Mouse (Mus musculus) spleen, adult 12 weeks (tissue): ENCODE results near the gene Plxna2.

Experiments used
- DNase-seq: peaks from one replicate; pipeline ENCODE4 v3.0.0; 2022; ENCODE audit warnings: low spot score

Plxna2 gene

GRCm38 (mm10) chr1:194617918-194618317, at the start of gene Plxna2:
Gene Plxna2 (plus strand): TSS chr1:194618218.
- DNase-seq: no peak

GRCm38 (mm10) chr1:194573870-194574269, 44.1 kb upstream of the Plxna2 start:
- DNase-seq: no peak

GRCm38 (mm10) chr1:194578270-194578669, 39.7 kb upstream of the Plxna2 start:
- DNase-seq: no peak

GRCm38 (mm10) chr1:194580539-194580938, 37.5 kb upstream of the Plxna2 start:
- DNase-seq: no peak

- DNase-seq: no peak
Measured at GRCm38 (mm10) chr1:194586670-194587069, 31.3 kb upstream of the Plxna2 start.

- DNase-seq: no peak
Measured at GRCm38 (mm10) chr1:194587532-194587931, 30.5 kb upstream of the Plxna2 start.

GRCm38 (mm10) chr1:194587956-194588668, 29.9 kb upstream of the Plxna2 start:
- DNase-seq: no peak

- no peak for DNase-seq
Measured at GRCm38 (mm10) chr1:194588711-194589451, 29.1 kb upstream of the Plxna2 start.

- no peak for DNase-seq
Measured at GRCm38 (mm10) chr1:194593155-194593554, 24.9 kb upstream of the Plxna2 start.

- no peak for DNase-seq
Measured at GRCm38 (mm10) chr1:194607406-194608261, 10.4 kb upstream of the Plxna2 start.

- no peak for DNase-seq
Measured at GRCm38 (mm10) chr1:194610516-194610915, 7.5 kb upstream of the Plxna2 start.

GRCm38 (mm10) chr1:194612628-194613027, 5.4 kb upstream of the Plxna2 start:
- no peak for DNase-seq

GRCm38 (mm10) chr1:194613271-194613834, 4.7 kb upstream of the Plxna2 start:
- no peak for DNase-seq

- DNase-seq: no peak
Measured at GRCm38 (mm10) chr1:194613923-194614830, 3.8 kb upstream of the Plxna2 start.

GRCm38 (mm10) chr1:194616136-194616535, 1.9 kb upstream of the Plxna2 start:
- no peak for DNase-seq

- peak; percentile 18 for DNase-seq
Measured at GRCm38 (mm10) chr1:194618841-194619311, 858 bp downstream of the Plxna2 start.

- peak; percentile 31 for DNase-seq
Measured at GRCm38 (mm10) chr1:194619353-194620244, 1.6 kb downstream of the Plxna2 start.

- DNase-seq: peak; percentile 2
Measured at GRCm38 (mm10) chr1:194620245-194620991, 2.4 kb downstream of the Plxna2 start.

GRCm38 (mm10) chr1:194622174-194622573, 4.2 kb downstream of the Plxna2 start:
- no peak for DNase-seq
